Mouse (Mus musculus) forebrain, postnatal 0 days (tissue): Measurements from ENCODE around the gene Mamld1. TPM values are rescaled to one million over a fixed set of nuclear protein-coding genes. Genes with fewer than 3 reads are reported as not detected.

Source experiments
- ATAC-seq: fragments of 200-750 bp; cut with Nextera tagmentation; 2 replicates; pipeline ENCODE4 v1.8.0; 2017; ENCODE audit warnings: mild to moderate bottlenecking, moderate library complexity
- DNase-seq: peaks from one replicate; pipeline ENCODE4 v3.0.0-alpha.2; 2015
- H3K27ac ChIP-seq: fragments of 300-500 bp; sonication (generic); 2 replicates; pipeline ENCODE4 v1.5.1; 2014; ENCODE audit warnings: low read depth, mild to moderate bottlenecking, antibody characterized with exemption, low read length, moderate library complexity, mixed read lengths
- H3K27me3 ChIP-seq: fragments of 300-500 bp; sonication (generic); 2 replicates; pipeline ENCODE4 v1.6.1; 2014; ENCODE audit warnings: mild to moderate bottlenecking, low read length, mixed read lengths; ENCODE audit not compliant: insufficient read depth
- H3K36me3 ChIP-seq: fragments of 300-500 bp; sonication (generic); 2 replicates; pipeline ENCODE4 v1.6.1; 2014; ENCODE audit warnings: mild to moderate bottlenecking, moderate library complexity; ENCODE audit not compliant: insufficient read depth
- H3K4me1 ChIP-seq: fragments of 300-500 bp; sonication (generic); 2 replicates; pipeline ENCODE4 v1.6.1; 2014; ENCODE audit warnings: antibody characterized with exemption; ENCODE audit not compliant: insufficient read depth
- H3K4me2 ChIP-seq: fragments of 300-500 bp; sonication (generic); 2 replicates; pipeline ENCODE4 v1.6.1; 2014; ENCODE audit warnings: low read depth, mild to moderate bottlenecking, moderate library complexity
- H3K4me3 ChIP-seq: fragments of 300-500 bp; sonication (generic); 2 replicates; pipeline ENCODE4 v1.5.1; 2014; ENCODE audit warnings: low read depth, low read length, mixed read lengths
- H3K9ac ChIP-seq: fragments of 300-500 bp; sonication (generic); 2 replicates; pipeline ENCODE4 v1.6.1; 2014; ENCODE audit warnings: mild to moderate bottlenecking
- H3K9me3 ChIP-seq: fragments of 300-500 bp; sonication (generic); 2 replicates; pipeline ENCODE4 v1.6.1; 2016; ENCODE audit warnings: low read length
- CTCF ChIP-seq: sonication (generic); IDR thresholded peaks from 2 replicates; pipeline ENCODE4 v1.5.1; 2016; ENCODE audit warnings: antibody characterized with exemption, control low read depth, low read depth
- WGBS: fragments of 180-500 bp; shearing (Covaris S2); extraction: QIAGEN DNeasy Blood & Tissue Kit; methylation state at CpG from one replicate; pipeline ENCODE4 v1.1.7; 2014; 5-methylcytosine and 5-hydroxymethylcytosine counted together
- polyA plus RNA-seq: library from polyadenylated mRNA; unstranded; fragments of >200 nt; fragmentation: Nextera tagmentation; extraction: Ambion mirVana; gene quantifications from 2 replicates; pipeline ENCODE4 v1.2.1, GENCODE M21; 2015
- total RNA-seq: library from RNA; depleted of rRNA; stranded (reverse); fragments of >200 nt; gene quantifications from 2 replicates; pipeline ENCODE4 v1.2.3, GENCODE M21; 2014

The Mamld1 gene
- total and polyA plus RNA-seq, 2 experiments from 2014 or later: 4.7 to 7.0 TPM

- DNase-seq: peak; percentile 87
- 29% methylated on average over 19 of the region's 19 CpGs for WGBS
- peak overlapping the region; percentile 70 for H3K27ac ChIP-seq
- peak; percentile 76 for TF ChIP-seq CTCF
- H3K9me3 ChIP-seq: no peaks in the 10 kb centered on the region
- peak overlapping the region; percentile 72 for H3K4me2 ChIP-seq
- H3K4me1 ChIP-seq: no peaks in the 10 kb centered on the region
- H3K9ac ChIP-seq: peak overlapping the region; percentile 56
- H3K36me3 ChIP-seq: no peaks in the 10 kb centered on the region
- peak; percentile 80 for ATAC-seq
- H3K4me3 ChIP-seq: peak overlapping the region; percentile 47
- no peaks in the 10 kb centered on the region for H3K27me3 ChIP-seq
These were observed 2.0 kb downstream of the Mamld1 start for GRCm38 (mm10) chrX:71052115-71052478.

DNA sequence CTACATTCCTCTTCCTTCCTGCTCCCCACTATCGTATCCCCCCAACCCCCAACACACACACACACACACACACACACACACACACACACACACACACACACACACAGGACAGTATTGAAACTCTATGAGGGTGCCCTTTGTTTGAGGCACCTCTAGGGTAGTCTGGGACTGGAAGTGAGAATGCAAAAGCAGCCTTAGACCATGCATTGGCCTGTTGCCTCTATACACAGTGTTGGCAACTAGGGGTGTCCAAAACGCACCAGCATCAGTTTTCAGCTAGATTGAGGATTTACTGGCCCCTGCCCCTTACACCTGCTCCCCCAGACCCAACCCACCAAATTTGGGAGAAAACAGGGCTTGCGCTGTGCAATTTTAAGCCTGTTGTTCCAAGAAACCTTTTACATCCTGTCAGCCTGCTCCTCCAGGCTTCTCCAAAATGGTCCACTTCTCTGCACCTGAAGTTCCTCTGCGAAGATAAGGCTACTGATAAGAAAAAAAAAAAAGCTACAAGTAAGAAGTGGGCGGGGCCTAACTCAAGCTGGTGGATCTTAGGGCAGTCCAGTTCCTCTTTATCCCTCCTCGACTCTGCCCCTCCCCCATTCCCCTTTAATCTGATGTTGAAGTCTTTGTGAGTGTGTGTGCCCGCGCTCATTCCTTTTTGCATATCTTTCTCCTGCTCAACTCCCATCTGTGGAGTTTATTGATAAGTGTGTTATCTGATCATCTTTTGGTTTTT, 2.6 kb downstream of the Mamld1 start:
- Histone ChIP-seq H3K4me2 (peak overlapping the region; percentile 72), H3K4me1 (no peaks in the 10 kb centered on the region), H3K9me3 (no peaks in the 10 kb centered on the region), H3K27me3 (no peaks in the 10 kb centered on the region), H3K36me3 (no peaks in the 10 kb centered on the region), H3K9ac (no peak overlapping the region), H3K27ac (no peak overlapping the region; the same call in 1 of the 2 replicates), H3K4me3 (peak overlapping the region; percentile 47)
- ATAC-seq (peak; percentile 23), DNase-seq (peak; percentile 19)
- WGBS: 29% methylated on average over 8 of the region's 8 CpGs
- no peak for TF ChIP-seq CTCF

- Histone ChIP-seq H3K36me3 (no peaks in the 10 kb centered on the region), H3K9me3 (no peaks in the 10 kb centered on the region), H3K4me3 (no peak overlapping the region), H3K4me1 (no peaks in the 10 kb centered on the region), H3K27me3 (no peaks in the 10 kb centered on the region), H3K4me2 (peak overlapping the region; percentile 72; the same call in 1 of the 2 replicates), H3K9ac (no peak overlapping the region), H3K27ac (no peak overlapping the region)
- no peak for TF ChIP-seq CTCF
- no peak for ATAC-seq
- 36% methylated on average over 5 of the region's 5 CpGs for WGBS
- no peak for DNase-seq
These were observed 3.2 kb downstream of the Mamld1 start for GRCm38 (mm10) chrX:71053246-71053645.

- H3K27me3 ChIP-seq: no peaks in the 10 kb centered on the region
- DNase-seq (no peak), ATAC-seq (no peak)
- no peak overlapping the region for H3K4me2 ChIP-seq
- H3K27ac ChIP-seq: no peak overlapping the region
- H3K4me3 ChIP-seq: no peak overlapping the region
- no peaks in the 10 kb centered on the region for H3K36me3 ChIP-seq
- 79% methylated on average over 2 of the region's 2 CpGs for WGBS
- no peak for TF ChIP-seq CTCF
- H3K9ac ChIP-seq: no peak overlapping the region
- H3K9me3 ChIP-seq: no peaks in the 10 kb centered on the region
- no peaks in the 10 kb centered on the region for H3K4me1 ChIP-seq
These were observed 6.9 kb downstream of the Mamld1 start for GRCm38 (mm10) chrX:71056968-71057367.

DNA sequence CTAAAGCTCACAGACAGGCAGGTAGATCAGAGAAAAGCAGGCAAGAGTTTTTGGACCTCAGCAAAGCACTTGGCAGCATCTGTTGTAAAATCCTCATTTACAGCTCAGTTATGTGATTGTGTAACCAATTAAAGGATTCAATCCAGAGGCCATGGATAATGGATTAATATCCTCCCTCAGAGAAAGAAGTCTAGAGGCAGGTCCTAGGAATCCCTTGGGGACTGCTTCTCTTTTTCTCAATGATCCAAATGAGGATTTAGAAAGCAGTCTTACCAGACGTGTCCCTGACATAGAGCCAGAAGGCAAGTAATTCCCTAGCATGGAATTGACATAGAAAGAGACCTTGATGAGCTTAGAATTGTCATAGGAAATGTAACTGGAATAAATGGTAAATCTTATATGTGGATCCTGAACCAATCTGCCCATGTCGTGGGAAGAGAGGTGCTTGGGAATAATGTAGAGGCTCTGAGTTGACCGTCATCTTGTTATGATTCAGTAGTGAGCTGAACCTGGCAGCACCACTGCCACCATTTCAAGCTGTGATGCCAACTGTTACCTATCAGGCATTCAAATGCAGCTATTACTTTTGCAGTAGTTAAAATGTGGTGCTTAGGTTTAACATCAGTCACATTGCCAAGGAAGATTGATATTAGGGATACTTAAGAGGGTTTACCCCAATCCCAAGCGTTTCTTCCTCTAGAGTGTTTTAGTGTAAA, 35.2 kb downstream of the Mamld1 start:
- Histone ChIP-seq H3K4me1 (no peaks in the 10 kb centered on the region), H3K4me2 (no peak overlapping the region), H3K27ac (no peak overlapping the region), H3K9me3 (no peaks in the 10 kb centered on the region), H3K9ac (no peak overlapping the region), H3K27me3 (no peaks in the 10 kb centered on the region), H3K36me3 (no peaks in the 10 kb centered on the region), H3K4me3 (no peak overlapping the region)
- no peak for TF ChIP-seq CTCF
- ATAC-seq (no peak), DNase-seq (no peak)
- 66% methylated on average over 4 of the region's 4 CpGs for WGBS

DNA sequence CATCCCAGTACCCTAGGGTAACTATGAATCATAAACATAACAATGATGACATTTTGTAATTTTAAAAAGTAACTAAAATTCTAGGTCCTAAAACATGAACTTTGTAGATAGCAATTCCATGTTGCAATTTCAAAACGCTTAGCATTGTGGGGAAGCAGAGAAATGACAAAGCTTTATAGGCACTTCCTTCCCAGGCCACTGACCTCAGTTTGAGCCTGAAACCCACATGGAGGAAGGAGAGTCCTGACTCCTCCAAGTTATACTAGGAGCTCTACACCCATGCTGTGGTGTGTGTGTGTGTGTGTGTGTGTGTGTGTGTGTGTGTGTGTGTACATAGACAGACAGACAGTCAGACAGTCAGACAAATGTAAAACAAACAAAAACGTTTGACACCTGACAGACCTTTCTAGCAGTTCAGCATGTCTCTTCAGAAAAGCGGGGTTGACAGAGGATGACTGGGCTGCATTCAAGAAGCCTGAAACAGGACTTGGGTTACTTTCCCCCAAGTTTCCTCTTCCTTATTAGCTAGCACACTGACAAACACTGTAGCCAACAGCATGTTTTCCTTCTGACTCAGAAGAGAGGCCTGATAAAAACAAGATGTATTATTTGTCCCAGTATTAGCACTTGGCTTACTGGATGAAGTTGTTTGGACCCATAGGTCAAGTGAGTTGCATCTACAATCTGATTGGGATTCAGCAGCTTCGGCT, 37.5 kb downstream of the Mamld1 start:
- Histone ChIP-seq H3K27ac (no peak overlapping the region), H3K36me3 (no peaks in the 10 kb centered on the region), H3K4me2 (no peak overlapping the region), H3K9me3 (no peaks in the 10 kb centered on the region), H3K9ac (no peak overlapping the region), H3K4me3 (no peak overlapping the region), H3K27me3 (no peaks in the 10 kb centered on the region), H3K4me1 (no peaks in the 10 kb centered on the region)
- no peak for DNase-seq
- no peak for TF ChIP-seq CTCF
- WGBS: 60% methylated on average over 4 of the region's 4 CpGs
- ATAC-seq: no peak

DNA sequence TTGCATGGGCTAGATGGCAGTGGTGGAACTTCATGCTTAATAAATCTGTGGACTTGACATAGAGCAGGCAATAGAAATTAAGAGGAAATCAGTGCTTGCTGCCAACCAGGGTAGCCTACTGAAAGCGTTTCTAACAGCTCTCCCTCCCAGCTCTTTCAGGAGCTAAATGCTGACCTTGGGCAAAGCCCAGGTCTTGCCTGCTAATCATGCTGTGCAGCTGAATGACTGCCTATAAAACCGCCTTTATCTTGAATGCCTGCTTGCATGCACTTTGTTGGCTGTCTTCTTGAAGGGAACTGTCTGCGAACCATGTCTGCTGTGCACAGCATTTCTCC, 38.0 kb downstream of the Mamld1 start:
- no peak overlapping the region for H3K27ac ChIP-seq
- DNase-seq (no peak), ATAC-seq (no peak)
- no peak overlapping the region for H3K9ac ChIP-seq
- H3K27me3 ChIP-seq: no peaks in the 10 kb centered on the region
- no peak overlapping the region for H3K4me3 ChIP-seq
- no peak for TF ChIP-seq CTCF
- no peaks in the 10 kb centered on the region for H3K36me3 ChIP-seq
- no peak overlapping the region for H3K4me2 ChIP-seq
- H3K4me1 ChIP-seq: no peaks in the 10 kb centered on the region
- 37% methylated on average over 3 of the region's 3 CpGs for WGBS
- no peaks in the 10 kb centered on the region for H3K9me3 ChIP-seq
